Mouse (Mus musculus) testis, adult 2 months (tissue): ENCODE results near the gene Pld6.

Experiments used
- CTCF ChIP-seq: fragments of 200-500 bp; IDR thresholded peaks from 2 replicates; pipeline ENCODE4 v1.5.1; 2012; ENCODE audit warnings: low read depth, mild to moderate bottlenecking, inconsistent platforms, low read length, moderate library complexity; ENCODE audit not compliant: control insufficient read depth, insufficient read depth, insufficient replicate concordance
- POLR2A ChIP-seq: fragments of 200-500 bp; IDR thresholded peaks from 2 replicates; pipeline ENCODE4 v1.6.1; 2012; ENCODE audit warnings: low read depth, mild to moderate bottlenecking, inconsistent platforms, low read length, moderate library complexity; ENCODE audit not compliant: control insufficient read depth

- TF ChIP-seq CTCF (no peak), POLR2A (no peak)
Measured at GRCm38 (mm10) chr11:59800412-59800811, 13.0 kb upstream of the Pld6 start.
